Mouse (Mus musculus) bone marrow, adult 2 months (tissue): ENCODE results near the gene Alad. TPM values are rescaled to one million over a fixed set of nuclear protein-coding genes. Genes with fewer than 3 reads are reported as not detected.
A peak's percentile ranks its signal among the peaks of the same experiment; 100 is the strongest.

Source experiments
- H3K27ac ChIP-seq: fragments of 200-500 bp; 2 replicates; pipeline ENCODE4 v1.5.1; 2012; ENCODE audit warnings: low read depth, mild to moderate bottlenecking, control low read depth, inconsistent platforms, low read length; ENCODE audit not compliant: control insufficient read depth, poor library complexity, insufficient read depth
- H3K4me1 ChIP-seq: fragments of 200-500 bp; 2 replicates; pipeline ENCODE4 v1.6.1; 2011; ENCODE audit warnings: low read length; ENCODE audit not compliant: control insufficient read depth, insufficient read depth
- H3K4me3 ChIP-seq: fragments of 200-500 bp; replicated peaks from 2 replicates; pipeline ENCODE3; 2011; ENCODE audit warnings: mild to moderate bottlenecking, low read depth, low read length, control low read depth; ENCODE audit not compliant: control insufficient read depth
- CTCF ChIP-seq: fragments of 200-500 bp; IDR thresholded peaks from 2 replicates; pipeline ENCODE4 v1.5.1; 2011; ENCODE audit warnings: low read length, control low read depth; ENCODE audit not compliant: control insufficient read depth, insufficient read depth
- POLR2A ChIP-seq: fragments of 200-500 bp; IDR thresholded peaks from 2 replicates; pipeline ENCODE4 v1.6.1; 2011; ENCODE audit warnings: low read depth, mild to moderate bottlenecking, control low read depth, low read length, borderline replicate concordance; ENCODE audit not compliant: control insufficient read depth
- WGBS: fragments of 180-500 bp; shearing (Covaris S2); methylation state at CpG from one replicate; pipeline ENCODE4 v1.1.7; 2018; 5-methylcytosine and 5-hydroxymethylcytosine counted together
- polyA plus RNA-seq: library from polyadenylated mRNA; stranded (reverse); fragments of >200 nt; gene quantifications from 2 replicates; pipeline ENCODE4 v1.2.4, GENCODE M21; 2011; ENCODE audit warnings: low replicate concordance; ENCODE audit not compliant: missing spikeins, insufficient read depth, insufficient read length

The Alad gene
- polyA plus RNA-seq, 1 experiment = 321 TPM

DNA sequence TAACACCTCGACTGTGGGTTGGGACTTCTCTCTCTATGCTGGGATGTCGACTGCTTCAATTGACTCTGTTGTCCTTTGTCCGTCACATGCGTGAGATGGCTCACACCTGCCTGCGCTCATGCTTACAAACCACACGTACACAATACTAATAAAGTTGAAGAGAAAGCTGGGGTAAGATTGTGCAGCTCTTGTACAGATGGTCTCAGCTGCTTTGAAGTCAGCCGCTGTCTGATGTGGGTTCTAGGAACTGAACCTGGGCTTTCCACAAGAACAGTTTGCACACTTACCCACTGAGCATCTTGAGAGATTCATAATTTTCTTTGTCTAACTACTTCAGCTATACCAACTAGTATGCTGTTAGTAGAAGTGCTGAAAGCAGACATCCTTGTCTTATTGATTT, 32.2 kb upstream of the Alad start:
- Histone ChIP-seq H3K4me3 (no peak overlapping the region), H3K4me1 (no peaks in the 10 kb centered on the region), H3K27ac (no peak overlapping the region)
- TF ChIP-seq POLR2A (no peak), CTCF (no peak)
- 81% methylated on average over 7 of the region's 7 CpGs for WGBS

DNA sequence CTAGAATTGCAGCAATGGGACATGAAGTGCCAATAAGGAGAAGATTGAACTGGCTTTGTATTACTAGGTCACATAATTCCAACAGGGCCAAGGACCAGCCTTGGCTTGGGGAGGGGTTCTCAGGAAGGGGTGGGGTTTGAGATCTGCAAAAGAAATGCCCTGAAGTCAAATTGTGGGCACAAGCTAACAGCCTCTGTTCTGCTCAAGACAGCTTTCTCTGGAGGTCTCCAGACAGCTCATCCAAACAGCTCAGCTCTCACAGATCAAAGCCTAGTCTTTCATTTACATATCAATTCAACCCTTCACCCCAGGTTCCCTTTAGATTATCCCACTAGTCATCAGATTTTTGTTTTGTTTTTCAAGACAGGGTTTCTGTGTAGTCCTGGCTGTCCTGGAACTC, 25.1 kb upstream of the Alad start:
- Histone ChIP-seq H3K4me1 (no peaks in the 10 kb centered on the region), H3K4me3 (no peak overlapping the region), H3K27ac (no peak overlapping the region)
- TF ChIP-seq POLR2A (no peak), CTCF (no peak)

DNA sequence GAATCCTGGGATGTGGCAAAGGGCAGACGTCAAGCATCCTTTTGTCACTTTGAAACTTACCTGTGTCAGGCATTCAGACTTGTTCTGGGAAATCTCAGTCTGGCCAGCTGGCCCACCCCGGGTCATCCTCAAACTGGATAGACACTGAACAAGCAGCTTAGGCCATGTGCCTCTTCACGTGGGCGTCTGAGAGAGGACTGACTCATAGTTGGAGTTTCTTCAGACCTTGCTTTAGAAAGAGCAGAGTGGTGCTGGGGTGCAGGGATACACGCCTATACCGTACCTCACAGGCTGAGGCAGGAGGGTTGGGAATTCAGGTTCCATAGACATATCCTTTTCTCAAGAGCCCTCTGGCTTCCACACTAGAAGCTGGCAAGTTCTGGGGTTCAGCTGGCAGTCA, 24.1 kb upstream of the Alad start:
- Histone ChIP-seq H3K4me1 (no peaks in the 10 kb centered on the region), H3K27ac (no peak overlapping the region), H3K4me3 (no peak overlapping the region)
- TF ChIP-seq CTCF = no peak
- no peak for TF ChIP-seq POLR2A
- WGBS = 81% methylated on average over 6 of the region's 6 CpGs

DNA sequence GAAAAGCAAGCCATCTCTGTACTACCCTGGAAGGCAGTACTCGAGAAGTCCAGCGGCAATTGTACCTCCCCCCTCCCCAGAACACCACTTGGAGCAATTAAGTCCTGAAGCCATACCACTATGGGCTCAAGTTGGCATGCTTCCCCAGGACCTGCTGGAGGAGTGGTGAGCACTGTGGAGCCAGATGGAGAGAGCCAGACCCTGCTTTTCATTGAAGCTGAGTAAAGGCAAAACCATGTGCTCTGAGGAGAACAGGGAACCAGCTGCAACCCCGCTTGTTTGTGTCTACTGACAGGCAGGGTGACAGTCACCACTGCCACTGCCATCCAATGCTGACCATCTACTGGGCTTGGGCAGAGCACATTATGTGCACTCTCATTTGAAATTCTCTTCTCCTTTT, 22.1 kb upstream of the Alad start:
- TF ChIP-seq POLR2A (no peak), CTCF (no peak)
- Histone ChIP-seq H3K27ac (no peak overlapping the region), H3K4me1 (no peaks in the 10 kb centered on the region), H3K4me3 (no peak overlapping the region)
- WGBS = 82% methylated on average over 3 of the region's 3 CpGs

DNA sequence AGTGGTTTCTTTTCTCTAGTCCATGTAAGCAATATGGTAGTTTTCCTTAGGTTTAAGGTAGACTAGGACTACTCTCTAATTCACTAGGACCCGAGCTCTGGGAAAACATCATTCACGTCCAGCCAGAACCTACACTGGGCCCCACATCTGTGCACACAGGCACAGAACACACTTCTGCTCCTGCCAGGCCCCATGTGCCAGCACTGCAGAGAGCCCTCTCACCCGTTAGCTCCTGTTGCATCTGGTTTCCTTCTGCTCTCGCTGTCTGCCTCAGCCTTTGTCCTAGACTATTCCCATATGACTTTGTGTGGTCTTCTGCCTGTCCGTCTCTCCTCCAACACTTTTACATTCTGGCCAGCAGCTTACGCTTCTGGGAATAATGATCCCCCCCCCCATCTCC, 14.0 kb upstream of the Alad start:
- no peaks in the 10 kb centered on the region for H3K4me1 ChIP-seq
- H3K4me3 ChIP-seq = no peak overlapping the region
- TF ChIP-seq POLR2A (no peak), CTCF (no peak)
- no peak overlapping the region for H3K27ac ChIP-seq
- WGBS = 76% methylated on average over 6 of the region's 6 CpGs

DNA sequence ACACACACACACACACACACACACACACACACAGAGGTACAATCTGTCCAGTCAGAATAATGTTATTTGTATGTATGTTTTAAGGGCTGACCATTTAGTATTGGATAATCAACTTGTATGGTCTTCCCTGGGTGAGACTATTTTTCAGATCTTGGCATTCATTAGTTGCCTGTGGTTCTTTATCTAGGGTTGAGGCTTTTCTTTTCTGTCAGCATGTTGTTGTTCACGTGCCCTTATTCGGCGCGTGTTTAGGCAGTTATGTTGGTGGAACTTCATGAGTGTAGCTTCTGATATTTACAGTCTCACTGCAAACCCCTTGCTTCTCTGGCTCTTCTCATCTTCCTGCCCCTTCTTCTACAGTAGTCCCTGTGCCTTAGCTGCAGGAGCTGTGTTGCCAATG, 7.9 kb upstream of the Alad start:
- Histone ChIP-seq H3K4me1 (no peaks in the 10 kb centered on the region; the same call in 1 of the 2 replicates), H3K27ac (no peak overlapping the region), H3K4me3 (no peak overlapping the region)
- TF ChIP-seq POLR2A (no peak), CTCF (no peak)
- WGBS = 49% methylated on average over 4 of the region's 4 CpGs

DNA sequence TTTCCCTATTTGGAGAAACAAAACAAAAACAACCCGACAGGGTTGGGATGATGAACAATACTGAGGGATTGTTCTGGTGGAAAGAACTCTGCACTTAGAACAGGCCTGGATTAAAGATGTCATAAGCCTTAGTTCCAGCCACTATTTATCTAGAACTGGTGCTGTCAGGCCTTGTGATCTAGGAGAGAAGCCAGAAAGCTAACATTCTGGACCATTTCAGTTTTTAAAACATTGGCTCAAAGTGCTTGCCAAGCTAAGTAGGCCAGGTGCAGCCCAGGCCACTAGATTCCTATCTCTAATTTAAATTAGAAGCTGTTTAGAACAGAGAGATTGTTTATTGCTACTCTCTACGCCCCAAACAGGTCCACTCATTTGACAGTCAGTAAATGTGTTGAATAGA, 6.5 kb upstream of the Alad start:
- no peaks in the 10 kb centered on the region; the same call in 1 of the 2 replicates for H3K4me1 ChIP-seq
- TF ChIP-seq CTCF = no peak
- no peak for TF ChIP-seq POLR2A
- 58% methylated on average over 2 of the region's 2 CpGs for WGBS

DNA sequence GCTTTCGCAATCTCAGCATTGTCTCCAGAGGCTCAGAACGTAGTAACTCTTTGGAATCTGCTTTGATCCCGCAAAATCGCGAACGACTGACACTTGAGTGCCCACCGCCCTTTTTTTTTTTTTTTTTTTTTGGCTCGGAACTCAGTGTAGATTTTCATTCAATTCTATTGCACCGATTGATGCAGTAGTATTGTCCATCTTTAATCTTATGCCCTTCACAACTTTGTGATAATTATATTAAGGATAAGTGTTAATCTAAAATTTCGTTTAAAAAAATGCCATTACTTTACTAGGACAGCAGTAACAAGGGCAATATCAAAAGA, 5.7 kb upstream of the Alad start:
- peak overlapping the region; percentile 15 for H3K4me3 ChIP-seq
- H3K27ac ChIP-seq = no peak overlapping the region
- 2% methylated on average over 10 of the region's 10 CpGs for WGBS
- H3K4me1 ChIP-seq = no peaks in the 10 kb centered on the region; the same call in 1 of the 2 replicates
- TF ChIP-seq CTCF (no peak), POLR2A (no peak)

More for the DNA sequence above, 6.5 kb upstream of the Alad start:
- Histone ChIP-seq H3K27ac (no peak overlapping the region), H3K4me3 (no peak overlapping the region)
